In genomic region chr17:89272141-89272540, GRCm38 (mm10) we compare ENCODE assay signal across 11 mouse cellular contexts.
"Had no signal": no experiment of that assay in that cellular context is flagged by ENCODE, and none has a peak within 500 bp of the region (broad histone marks: within the 10 kb centered on the region; RNA-seq: fewer than 3 reads in every experiment).

No protein-coding gene starts in this region.

- DNase-seq: left cerebral cortex, postnatal 4 days; liver; liver, embryonic 13.5 days; liver, postnatal 0 days; lung, adult 18-20 months; lung, adult 2 months; lung, embryonic 14.5 days; lung, postnatal 14 days; lung, postnatal 36 days; lung, postnatal 4 days; midbrain, embryonic 14.5 days had no signal
